Mouse (Mus musculus): ENCODE data around the gene Nfasc.

The Nfasc gene

DNA sequence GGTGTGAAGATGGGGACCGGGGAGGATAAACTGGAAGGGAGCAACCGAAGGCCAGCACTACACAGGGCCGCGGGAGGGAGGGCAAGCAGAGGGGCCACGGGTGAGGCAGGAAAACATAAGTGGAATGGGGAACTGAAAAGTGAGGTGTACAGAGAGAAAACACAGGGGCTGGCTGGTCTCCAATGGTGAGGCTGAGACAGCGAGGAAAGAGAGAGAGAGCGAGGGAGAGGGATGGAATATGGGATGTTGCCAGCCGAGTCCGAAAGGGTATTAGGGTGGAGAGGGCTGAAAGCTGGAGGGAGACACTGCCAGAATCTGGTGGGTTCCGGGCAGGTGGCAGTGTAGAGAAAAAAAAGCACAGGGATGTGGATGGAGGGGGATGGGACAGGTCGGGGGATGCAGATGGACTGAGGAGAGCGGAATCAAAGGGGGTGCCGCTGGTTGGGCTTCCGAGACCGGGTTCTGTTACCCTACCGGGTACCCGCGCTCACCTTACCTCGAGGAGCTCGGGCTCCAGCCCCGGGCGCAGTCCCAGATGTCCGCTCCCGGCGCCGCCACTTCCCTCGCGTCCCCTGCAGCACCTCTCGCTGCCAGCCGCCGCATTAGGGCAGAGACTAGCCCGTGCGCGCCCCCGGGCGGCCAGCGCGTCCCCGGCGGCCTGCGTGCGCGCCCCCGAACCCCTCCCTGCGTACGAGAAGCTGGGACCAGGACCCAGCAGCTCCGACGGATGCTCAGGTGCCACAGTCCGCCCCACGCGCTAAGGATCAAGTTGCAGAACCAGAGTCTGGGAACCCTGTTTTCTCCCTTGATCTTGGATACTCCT, at the start of gene Nfasc:
TSS of gene Nfasc (minus strand) at position 623 of the 823 bp plus-strand sequence.
- in situ Hi-C loops (cut with MboI): no loop called here

DNA sequence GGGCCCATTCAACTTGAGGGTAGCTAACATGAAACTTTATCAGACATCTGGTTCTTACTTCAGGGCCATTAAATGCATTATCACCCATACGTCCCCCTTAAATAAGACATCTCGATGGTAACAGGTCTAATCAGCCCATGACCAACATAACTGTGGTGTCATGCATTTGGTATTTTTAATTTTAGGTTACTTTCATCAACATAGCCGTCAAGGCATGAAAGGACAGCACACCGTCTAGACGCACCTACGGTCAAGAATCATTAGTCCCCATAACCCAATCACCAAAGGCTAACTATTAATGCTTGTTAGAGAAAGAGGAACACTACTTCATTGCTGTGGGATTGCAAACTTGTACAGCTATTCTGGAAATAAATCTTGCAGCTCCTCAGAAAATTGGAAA, 49.5 kb upstream of the Nfasc start:
- in situ Hi-C loops (cut with MboI): no loop called here

DNA sequence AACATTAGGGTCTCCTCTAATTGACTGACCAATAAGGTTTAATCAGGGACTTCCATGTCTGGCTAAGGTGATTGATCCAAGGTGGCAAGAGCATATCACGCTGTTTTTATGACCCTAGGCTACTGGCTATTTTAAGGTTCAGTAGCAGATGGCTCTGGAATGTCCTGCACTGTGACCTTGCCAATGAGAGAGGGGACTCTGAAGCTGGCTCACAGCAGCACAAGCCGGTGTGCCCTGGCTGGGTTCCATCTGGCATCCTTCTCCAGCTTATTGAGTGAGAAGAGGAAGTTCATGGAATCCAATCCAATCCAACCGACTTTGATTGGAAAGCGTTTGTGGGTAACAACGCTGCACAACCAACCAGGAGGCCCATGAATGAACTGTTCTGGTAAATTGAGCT, 45.3 kb upstream of the Nfasc start:
- in situ Hi-C loops (cut with MboI): no loop called here

GRCm38 (mm10) chr1:132781607-132782445, 40.2 kb upstream of the Nfasc start:
- in situ Hi-C loops (cut with MboI): no loop called here

DNA sequence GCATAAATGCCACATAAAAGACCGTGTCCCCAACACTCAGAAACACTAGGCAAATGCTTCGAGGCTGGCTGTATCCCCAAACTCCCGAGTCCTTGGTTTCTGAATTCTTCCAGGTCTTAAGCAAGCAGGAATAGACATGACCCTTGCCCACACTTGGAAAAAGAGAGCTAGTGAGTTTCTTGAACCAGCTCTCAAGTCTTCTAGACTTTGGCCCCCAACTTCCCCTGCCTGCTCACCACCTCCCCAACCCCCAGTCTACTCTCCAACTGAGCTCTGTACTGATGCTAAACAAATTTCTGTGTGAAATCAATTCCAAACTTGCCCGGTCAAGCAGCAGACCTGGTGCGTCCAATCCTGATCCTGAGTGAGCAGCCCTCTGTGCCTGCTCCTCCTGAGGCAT, 39.4 kb upstream of the Nfasc start:
- in situ Hi-C loops (cut with MboI): no loop called here

DNA sequence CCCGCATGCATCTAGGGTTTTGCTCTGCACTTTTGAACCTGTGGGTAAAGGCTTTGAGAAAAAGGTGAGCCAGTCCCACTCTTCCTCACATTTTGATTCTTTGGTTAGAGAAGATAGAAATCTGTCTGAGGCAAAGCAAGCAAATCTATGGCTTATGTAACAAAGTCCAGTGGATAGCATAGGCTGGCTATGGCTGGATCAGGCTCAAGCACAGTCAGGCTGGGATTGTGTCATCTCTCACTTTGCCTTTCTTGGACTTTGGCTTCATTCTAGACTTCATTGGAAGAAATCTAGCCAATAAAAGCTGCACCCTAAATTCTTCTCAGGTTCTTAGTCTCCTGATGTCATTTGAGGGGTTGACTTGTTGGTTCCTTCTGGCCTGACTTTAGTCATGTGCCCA, 38.7 kb upstream of the Nfasc start:
- in situ Hi-C loops (cut with MboI): no loop called here

DNA sequence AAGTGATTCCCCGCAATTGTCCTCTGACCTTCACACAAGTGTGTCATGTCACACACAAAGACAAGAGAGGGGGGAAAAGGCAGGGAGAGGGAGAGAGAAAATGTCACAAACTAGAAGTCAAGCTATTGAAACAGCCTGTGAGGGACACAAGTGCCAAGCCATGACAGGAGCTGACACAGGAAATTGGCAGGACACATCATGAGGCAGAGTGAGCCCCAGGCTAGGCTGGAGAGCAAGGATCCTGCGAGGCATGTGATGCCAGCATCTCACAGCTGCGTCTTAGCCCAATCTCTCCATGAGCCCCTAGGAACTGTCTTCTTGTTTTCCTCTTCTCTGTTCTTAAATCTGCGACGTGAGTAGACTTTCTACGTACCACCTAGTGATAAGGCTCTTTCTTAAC, 33.4 kb upstream of the Nfasc start:
- in situ Hi-C loops (cut with MboI): no loop called here

- in situ Hi-C loops (cut with MboI): no loop called here
These were observed 29.8 kb upstream of the Nfasc start for GRCm38 (mm10) chr1:132771377-132771776.

DNA sequence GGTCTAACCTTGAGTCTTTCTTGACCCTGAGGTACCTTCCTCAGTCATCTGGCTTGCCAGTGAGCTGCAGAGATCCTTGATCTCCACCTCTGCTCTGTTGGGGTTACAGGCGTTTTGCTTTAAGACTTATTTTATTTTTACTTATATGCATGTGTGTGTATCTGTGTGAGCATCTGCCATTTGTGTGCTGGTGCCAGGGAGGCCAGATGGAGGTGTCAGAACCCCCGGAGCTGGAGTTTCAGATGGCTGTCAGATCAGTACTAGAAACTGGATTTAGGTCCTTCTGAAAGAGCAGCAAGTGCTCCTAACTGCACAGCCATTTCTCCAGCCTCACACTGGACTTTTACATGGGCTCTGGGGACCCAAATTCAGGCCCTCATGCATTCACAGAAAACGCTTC, 28.0 kb upstream of the Nfasc start:
- in situ Hi-C loops (cut with MboI): no loop called here

DNA sequence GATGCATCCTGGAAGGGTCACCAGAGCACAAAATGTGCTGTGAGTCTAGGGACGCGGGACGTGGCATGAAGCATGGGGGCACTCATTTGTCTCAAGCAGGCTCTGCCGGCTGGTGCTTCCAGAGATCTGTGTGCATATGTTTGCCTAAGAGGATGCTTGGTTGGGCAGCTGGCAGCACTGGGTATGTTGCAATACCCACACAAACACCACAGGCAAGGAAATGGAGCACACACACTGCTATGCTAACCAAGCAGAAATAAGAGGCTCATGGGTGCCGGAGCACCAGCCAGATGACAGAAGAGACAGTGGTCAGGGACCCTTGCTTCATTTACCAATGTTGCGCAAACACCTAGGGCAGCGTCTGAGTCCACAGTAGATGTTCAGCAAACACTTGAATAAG, 25.8 kb upstream of the Nfasc start:
- in situ Hi-C loops (cut with MboI): no loop called here

- in situ Hi-C loops (cut with MboI): no loop called here
These were observed 24.5 kb upstream of the Nfasc start for GRCm38 (mm10) chr1:132765887-132766651.

- in situ Hi-C loops (cut with MboI): no loop called here
These were observed 23.6 kb upstream of the Nfasc start for GRCm38 (mm10) chr1:132765222-132765621.

- in situ Hi-C loops (cut with MboI): no loop called here
These were observed 17.8 kb upstream of the Nfasc start for GRCm38 (mm10) chr1:132759390-132759789.

- in situ Hi-C loops (cut with MboI): no loop called here
These were observed 17.2 kb upstream of the Nfasc start for GRCm38 (mm10) chr1:132758656-132759370.

GRCm38 (mm10) chr1:132755211-132755610, 13.6 kb upstream of the Nfasc start:
- in situ Hi-C loops (cut with MboI): no loop called here

GRCm38 (mm10) chr1:132749217-132749884, 7.8 kb upstream of the Nfasc start:
- in situ Hi-C loops (cut with MboI): no loop called here

GRCm38 (mm10) chr1:132746302-132746701, 4.7 kb upstream of the Nfasc start:
- in situ Hi-C loops (cut with MboI): no loop called here

- in situ Hi-C loops (cut with MboI): no loop called here
These were observed 4.0 kb upstream of the Nfasc start for GRCm38 (mm10) chr1:132745636-132746035.

DNA sequence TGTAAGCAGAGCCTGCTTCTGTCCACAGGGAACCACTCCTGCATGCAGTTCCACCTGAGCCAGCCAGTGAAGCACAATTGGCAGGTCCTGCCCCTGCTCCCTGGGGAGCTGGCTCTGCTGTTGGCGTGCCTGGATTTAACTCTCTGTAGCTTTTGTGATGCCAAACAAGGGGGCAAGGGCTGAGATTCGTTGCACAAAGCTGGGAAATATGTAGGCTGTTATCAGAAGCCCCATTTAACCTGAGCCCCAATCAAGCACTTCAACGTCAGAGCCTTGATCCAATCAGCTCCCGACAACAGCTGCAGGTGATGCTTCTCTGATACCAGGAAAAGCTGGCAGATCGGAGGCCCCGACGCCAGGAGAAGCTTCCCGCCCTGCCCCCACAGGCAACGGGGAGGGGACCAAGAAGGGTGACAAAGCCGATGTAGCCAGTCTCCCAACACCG, 2.5 kb downstream of the Nfasc start:
- in situ Hi-C loops (cut with MboI): no loop called here

DNA sequence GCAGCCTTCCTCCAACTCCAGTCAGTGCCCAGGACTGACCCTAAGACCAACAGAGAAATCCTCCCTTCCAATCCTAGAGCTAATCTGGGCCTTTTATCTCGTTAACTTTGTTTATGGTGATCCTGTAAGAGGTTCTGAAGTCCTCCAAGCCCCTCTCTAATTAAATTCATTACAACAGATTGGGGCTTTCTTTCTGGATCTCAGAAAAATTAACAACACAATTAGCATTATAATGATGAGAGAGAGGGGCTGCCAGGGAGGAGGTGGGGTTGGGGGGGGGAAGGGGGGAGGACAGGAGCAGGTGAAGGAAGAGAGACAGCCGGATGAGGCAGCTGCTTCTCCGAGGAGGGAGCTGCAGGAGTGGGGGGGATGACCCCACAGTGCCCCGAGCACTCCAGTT, 5.4 kb downstream of the Nfasc start:
- in situ Hi-C loops (cut with MboI): no loop called here

DNA sequence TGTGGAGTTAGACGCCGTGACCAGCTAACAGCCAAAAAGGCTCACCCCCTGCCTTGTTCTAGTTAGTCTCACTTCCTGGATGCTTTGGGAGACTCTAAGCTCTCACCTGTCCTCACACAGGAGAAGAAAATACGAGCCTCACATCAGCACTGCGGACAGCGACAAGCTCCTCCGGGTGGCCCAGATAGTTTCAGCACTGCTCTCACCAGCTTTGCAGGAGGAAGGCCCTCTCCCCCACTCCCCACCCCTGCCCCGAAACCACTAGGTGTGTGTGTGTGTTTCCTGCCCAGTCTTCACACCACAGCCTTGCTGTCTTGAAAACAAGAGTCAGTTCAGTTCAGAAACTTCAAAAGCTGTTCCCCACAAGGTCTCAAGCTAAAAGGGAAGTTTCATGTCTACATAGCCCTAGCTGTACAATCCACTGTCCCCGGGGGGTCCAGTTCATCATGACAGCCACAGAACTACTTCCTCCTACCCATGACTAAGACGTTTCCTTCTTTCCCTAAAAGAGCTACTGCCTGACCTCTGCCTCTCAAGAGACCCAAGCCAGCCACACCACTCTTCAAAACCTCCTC, 7.6 kb downstream of the Nfasc start:
- in situ Hi-C loops (cut with MboI): no loop called here

Measured in mature B cell (primary cell).